Mouse (Mus musculus) neural tube, embryonic 10.5 days (tissue): ENCODE data around the gene Gm13276.
"Not testable (repeated sequence)": the region's sequence is repeated elsewhere in the genome, so short reads cannot be mapped to it uniquely, and the experiment has no call there.

Experiments used
- DNase-seq: peaks from one replicate; pipeline ENCODE4 v3.0.0-alpha.2; 2017; ENCODE audit warnings: low spot score; ENCODE audit errors: extremely low spot score

The Gm13276 gene

DNA sequence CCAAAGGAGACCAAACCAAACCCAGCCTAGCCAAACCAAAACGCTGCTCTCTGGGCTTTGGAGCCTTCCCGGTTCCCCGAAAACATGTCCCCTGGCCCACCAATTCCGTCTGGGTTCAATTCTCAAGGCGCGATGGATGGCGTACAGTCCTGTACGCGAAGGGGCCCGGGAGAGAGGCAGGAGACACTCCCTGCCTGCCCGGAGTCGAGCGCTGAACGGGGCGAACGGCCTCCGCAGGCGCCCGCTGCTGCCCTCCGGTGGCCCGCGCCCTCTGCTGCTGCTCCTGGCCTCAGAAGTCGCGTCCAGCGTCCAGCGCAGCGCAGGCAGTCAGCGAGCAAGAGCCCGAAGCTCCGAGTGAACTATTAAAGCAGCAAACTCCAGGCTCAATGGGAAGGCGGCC, 3.2 kb upstream of the Gm13276 start:
- DNase-seq = not testable (repeated sequence)

DNA sequence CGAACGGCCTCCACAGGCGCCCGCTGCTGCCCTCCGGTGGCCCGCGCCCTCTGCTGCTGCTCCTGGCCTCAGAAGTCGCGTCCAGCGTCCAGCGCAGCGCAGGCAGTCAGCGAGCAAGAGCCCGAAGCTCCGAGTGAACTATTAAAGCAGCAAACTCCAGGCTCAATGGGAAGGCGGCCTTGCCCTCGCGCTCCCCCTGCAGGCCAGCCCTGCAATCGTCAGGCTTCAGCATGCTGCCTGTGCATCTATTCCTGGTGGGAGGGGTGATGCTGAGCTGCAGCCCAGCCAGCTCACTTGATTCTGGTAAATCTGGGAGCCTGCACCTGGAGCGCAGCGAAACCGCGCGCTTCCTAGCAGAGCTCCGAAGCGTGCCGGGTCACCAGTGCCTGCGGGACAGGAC, 2.9 kb downstream of the Gm13276 start, which contains the start of gene Gm13277:
TSS of gene Gm13277 (plus strand) at position 231 of the 400 bp plus-strand sequence.
- DNase-seq = not testable (repeated sequence)

DNA sequence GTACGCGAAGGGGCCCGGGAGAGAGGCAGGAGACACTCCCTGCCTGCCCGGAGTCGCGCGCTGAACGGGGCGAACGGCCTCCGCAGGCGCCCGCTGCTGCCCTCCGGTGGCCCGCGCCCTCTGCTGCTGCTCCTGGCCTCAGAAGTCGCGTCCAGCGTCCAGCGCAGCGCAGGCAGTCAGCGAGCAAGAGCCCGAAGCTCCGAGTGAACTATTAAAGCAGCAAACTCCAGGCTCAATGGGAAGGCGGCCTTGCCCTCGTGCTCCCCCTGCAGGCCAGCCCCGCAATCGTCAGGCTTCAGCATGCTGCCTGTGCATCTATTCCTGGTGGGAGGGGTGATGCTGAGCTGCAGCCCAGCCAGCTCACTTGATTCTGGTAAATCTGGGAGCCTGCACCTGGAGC, 5.7 kb downstream of the Gm13276 start, which contains the start of gene Gm13278:
TSS of gene Gm13278 (plus strand) at position 301 of the 400 bp plus-strand sequence.
- DNase-seq = not testable (repeated sequence)

DNA sequence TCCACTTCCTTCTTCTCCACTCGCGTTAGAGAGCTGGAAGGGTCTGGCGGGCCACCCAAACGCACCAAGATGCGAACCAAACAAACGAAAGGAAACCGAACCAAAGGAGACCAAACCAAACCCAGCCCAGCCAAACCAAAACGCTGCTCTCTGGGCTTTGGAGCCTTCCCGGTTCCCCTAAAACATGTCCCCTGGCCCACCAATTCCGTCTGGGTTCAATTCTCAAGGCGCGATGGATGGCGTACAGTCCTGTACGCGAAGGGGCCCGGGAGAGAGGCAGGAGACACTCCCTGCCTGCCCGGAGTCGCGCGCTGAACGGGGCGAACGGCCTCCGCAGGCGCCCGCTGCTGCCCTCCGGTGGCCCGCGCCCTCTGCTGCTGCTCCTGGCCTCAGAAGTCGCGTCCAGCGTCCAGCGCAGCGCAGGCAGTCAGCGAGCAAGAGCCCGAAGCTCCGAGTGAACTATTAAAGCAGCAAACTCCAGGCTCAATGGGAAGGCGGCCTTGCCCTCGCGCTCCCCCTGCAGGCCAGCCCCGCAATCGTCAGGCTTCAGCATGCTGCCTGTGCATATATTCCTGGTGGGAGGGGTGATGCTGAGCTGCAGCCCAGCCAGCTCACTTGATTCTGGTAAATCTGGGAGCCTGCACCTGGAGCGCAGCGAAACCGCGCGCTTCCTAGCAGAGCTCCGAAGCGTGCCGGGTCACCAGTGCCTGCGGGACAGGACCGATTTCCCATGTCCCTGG, 8.6 kb downstream of the Gm13276 start, which contains the start of gene Gm13275:
TSS of gene Gm13275 (plus strand) at position 552 of the 740 bp plus-strand sequence.
- not testable (repeated sequence) for DNase-seq

DNA sequence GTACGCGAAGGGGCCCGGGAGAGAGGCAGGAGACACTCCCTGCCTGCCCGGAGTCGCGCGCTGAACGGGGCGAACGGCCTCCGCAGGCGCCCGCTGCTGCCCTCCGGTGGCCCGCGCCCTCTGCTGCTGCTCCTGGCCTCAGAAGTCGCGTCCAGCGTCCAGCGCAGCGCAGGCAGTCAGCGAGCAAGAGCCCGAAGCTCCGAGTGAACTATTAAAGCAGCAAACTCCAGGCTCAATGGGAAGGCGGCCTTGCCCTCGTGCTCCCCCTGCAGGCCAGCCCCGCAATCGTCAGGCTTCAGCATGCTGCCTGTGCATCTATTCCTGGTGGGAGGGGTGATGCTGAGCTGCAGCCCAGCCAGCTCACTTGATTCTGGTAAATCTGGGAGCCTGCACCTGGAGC, 11.6 kb downstream of the Gm13276 start, which contains the start of gene Gm13279:
TSS of gene Gm13279 (plus strand) at position 301 of the 400 bp plus-strand sequence.
- DNase-seq = not testable (repeated sequence)

DNA sequence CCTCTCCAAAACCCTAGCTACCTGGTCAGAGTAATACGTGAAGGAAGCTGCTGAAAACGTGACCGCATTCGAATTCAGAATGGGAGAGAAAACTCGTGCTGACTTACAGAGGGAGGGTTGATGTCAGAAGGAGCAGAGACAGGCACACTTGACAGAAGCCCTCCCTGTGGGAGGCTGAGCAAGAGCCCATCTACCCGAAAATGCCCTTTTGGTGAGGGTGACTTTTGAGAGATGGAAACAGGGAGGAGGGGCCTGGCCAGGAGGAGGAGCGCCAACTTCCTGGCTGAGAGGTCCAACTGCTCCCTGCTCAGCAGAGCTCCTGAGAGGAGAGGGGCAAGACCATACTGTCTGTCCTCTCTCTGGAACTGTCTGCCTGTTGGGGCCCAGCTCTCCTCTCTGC, 13.9 kb downstream of the Gm13276 start, which contains the start of gene Gm13285:
TSS of gene Gm13285 (plus strand) at position 301 of the 400 bp plus-strand sequence.
- not testable (repeated sequence) for DNase-seq

DNA sequence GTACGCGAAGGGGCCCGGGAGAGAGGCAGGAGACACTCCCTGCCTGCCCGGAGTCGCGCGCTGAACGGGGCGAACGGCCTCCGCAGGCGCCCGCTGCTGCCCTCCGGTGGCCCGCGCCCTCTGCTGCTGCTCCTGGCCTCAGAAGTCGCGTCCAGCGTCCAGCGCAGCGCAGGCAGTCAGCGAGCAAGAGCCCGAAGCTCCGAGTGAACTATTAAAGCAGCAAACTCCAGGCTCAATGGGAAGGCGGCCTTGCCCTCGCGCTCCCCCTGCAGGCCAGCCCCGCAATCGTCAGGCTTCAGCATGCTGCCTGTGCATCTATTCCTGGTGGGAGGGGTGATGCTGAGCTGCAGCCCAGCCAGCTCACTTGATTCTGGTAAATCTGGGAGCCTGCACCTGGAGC, 17.4 kb downstream of the Gm13276 start, which contains the start of gene Gm13287:
TSS of gene Gm13287 (plus strand) at position 301 of the 400 bp plus-strand sequence.
- not testable (repeated sequence) for DNase-seq

DNA sequence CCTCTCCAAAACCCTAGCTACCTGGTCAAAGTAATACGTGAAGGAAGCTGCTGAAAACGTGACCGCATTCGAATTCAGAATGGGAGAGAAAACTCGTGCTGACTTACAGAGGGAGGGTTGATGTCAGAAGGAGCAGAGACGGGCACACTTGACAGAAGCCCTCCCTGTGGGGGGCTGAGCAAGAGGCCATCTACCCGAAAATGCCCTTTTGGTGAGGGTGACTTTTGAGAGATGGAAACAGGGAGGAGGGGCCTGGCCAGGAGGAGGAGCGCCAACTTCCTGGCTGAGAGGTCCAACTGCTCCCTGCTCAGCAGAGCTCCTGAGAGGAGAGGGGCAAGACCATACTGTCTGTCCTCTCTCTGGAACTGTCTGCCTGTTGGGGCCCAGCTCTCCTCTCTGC, 19.7 kb downstream of the Gm13276 start, which contains the start of gene Gm13288:
TSS of gene Gm13288 (plus strand) at position 301 of the 400 bp plus-strand sequence.
- DNase-seq = not testable (repeated sequence)

DNA sequence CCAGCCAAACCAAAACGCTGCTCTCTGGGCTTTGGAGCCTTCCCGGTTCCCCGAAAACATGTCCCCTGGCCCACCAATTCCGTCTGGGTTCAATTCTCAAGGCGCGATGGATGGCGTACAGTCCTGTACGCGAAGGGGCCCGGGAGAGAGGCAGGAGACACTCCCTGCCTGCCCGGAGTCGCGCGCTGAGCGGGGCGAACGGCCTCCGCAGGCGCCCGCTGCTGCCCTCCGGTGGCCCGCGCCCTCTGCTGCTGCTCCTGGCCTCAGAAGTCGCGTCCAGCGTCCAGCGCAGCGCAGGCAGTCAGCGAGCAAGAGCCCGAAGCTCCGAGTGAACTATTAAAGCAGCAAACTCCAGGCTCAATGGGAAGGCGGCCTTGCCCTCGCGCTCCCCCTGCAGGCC, 20.3 kb downstream of the Gm13276 start:
- not testable (repeated sequence) for DNase-seq

DNA sequence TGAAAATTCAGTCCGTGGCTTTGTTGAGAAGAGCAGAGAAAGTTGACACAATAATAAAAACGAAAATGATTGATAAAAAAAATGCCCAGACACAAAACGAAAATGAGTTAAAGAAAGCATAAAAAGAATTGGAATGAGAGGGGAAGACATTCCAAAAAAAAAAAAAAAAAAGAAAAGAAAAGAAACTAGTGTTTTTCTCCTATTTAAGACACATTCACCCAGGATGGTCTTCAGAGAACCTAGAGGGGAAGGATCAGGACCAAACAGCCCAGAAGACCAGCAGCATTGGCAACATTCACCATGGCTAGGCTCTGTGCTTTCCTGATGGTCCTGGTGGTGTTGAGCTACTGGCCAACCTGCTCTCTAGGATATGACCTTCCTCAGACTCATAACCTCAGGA, 30.4 kb downstream of the Gm13276 start, which contains the start of gene Ifna7:
TSS of gene Ifna7 (plus strand) at position 301 of the 400 bp plus-strand sequence.
- no peak for DNase-seq

DNA sequence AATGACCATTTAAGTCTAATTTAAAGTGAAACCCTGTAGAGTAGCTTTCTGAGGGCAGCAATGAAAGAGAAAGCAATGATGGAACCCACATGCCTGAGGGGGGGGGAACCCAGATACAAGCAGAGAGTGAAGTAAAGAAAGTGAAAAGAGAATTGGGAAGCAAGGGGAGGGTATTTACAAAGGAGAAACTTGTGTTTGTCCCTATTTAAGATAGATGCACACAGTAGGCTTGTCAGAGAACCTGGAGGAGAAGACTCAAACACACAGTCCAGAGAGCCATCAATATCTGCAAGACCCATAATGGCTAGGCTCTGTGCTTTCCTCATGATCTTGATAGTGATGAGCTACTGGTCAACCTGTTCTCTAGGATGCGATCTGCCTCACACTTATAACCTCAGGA, 34.1 kb downstream of the Gm13276 start, which contains the start of gene Ifna11:
TSS of gene Ifna11 (plus strand) at position 301 of the 400 bp plus-strand sequence.
- no peak for DNase-seq

DNA sequence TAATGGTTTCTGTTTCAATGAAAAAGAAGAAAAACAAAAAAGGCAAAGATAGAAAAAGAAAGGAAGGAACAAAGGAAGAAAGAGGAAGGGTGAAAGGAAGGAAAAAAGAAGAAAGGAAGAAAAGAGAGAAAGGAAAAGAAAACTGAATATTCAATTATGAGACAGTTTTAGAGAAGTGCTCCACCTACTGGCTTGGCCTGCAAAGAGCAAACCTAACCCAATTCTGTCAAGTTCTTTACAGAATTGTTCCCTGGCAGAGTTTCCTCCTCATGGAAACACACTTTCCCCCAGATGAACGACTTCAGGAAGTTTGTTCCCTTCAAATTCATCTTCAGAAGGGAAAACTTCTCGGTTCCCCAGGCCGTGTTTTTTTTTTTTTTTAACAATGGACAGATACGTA, 37.5 kb downstream of the Gm13276 start:
- no peak for DNase-seq

DNA sequence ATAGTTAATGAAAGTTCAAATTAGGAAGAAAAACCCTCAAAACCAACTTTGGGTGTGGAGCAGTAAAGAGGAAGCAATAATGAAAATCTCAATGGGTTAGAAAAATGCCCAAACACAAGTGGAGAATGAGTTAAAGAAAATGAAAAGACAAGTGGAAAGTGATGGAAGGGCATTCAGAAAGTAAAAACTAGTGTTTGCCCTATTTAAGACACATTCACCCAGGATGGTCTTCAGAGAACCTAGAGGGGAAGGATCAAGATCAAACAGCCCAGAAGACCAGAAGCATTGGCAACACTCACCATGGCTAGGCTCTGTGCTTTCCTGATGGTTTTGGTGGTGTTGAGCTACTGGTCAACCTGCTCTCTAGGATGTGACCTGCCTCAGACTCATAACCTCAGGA, 41.6 kb downstream of the Gm13276 start, which contains the start of gene Ifna6:
TSS of gene Ifna6 (plus strand) at position 301 of the 400 bp plus-strand sequence.
- DNase-seq = not testable (repeated sequence)

DNA sequence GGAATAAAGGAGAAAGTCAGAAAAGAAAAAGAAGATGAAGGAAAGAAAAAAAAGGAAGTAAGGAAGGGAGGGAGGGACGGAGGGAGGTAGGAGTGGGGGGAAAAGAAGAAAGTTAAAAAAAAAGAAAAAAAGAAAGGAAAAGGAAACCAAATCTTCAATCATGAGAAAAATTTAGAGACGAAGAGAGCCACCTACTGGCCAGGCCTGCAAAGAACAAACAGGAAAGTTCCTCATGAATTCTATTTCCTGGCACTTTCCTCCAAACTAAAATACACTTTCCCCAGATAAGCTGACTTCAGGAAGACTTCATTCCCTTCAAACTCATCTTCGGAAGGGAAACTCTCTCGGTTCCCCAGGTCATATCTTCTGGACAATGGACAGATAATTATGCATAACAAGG, 45.0 kb downstream of the Gm13276 start:
- DNase-seq = no peak

DNA sequence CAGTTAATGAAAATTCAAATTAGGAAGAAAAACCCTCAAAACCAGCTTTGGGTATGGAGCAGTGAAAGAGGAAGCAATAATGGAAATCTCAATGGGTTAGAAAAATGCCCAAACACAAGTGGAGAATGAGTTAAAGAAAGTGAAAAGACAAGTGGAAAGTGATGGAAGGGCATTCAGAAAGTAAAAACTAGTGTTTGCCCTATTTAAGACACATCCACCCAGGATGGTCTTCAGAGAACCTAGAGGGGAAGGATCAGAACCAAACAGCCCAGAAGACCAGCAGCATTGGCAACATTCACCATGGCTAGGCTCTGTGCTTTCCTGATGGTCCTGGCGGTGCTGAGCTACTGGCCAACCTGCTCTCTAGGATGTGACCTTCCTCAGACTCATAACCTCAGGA, 49.7 kb downstream of the Gm13276 start, which contains the start of gene Ifna5:
TSS of gene Ifna5 (plus strand) at position 301 of the 400 bp plus-strand sequence.
- DNase-seq = not testable (repeated sequence)
